ENCODE assay signal across 19 mouse cellular contexts in the genomic region with DNA sequence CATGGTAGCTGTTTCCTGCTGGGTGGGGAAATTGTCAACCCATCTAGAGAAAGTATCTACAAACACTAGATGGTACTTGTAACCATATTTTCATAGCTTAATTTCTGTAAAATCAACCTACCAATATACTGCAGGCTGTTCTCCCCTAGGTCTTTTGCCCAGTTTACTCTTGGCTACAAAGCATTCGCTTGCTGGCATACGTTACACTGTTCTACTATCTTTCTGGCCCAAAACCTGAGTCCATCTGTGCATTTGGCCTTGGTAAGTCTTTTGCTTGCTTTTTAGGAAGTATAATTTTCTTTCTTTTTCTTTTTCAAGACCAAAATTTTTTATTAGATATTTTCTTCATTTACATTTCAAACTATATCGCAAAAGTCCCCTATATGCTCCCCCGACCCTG.
"Had no signal": no experiment of that assay in that cellular context is flagged by ENCODE, and none has a peak within 500 bp of the region (broad histone marks: within the 10 kb centered on the region; RNA-seq: fewer than 3 reads in every experiment).

No protein-coding gene starts in this region.

- H3K27me3 ChIP-seq: midbrain, embryonic 12.5 days; neural tube, embryonic 13.5 days; neural tube, embryonic 15.5 days had no signal

- H3K9me3 ChIP-seq: midbrain, embryonic 10.5 days; midbrain, embryonic 12.5 days; neural tube, embryonic 13.5 days; neural tube, embryonic 15.5 days had no signal

- H3K4me2 ChIP-seq: lung, embryonic 14.5 days; midbrain, embryonic 12.5 days; neural tube, embryonic 13.5 days; neural tube, embryonic 15.5 days had no signal

- H3K27ac ChIP-seq: midbrain, embryonic 10.5 days; midbrain, embryonic 12.5 days; neural tube, embryonic 13.5 days; neural tube, embryonic 15.5 days had no signal

- H3K9ac ChIP-seq: lung, embryonic 14.5 days; midbrain, embryonic 12.5 days; neural tube, embryonic 13.5 days; neural tube, embryonic 15.5 days had no signal

- DNase-seq: lung, adult 18-20 months; lung, embryonic 14.5 days; lung, postnatal 10 days; lung, postnatal 4 days; midbrain, embryonic 14.5 days; retina, postnatal 1 day; right cerebral cortex, adult 18-20 months; right cerebral cortex, postnatal 25 days; right cerebral cortex, postnatal 4 days; spleen, adult 18-20 months; thymus, adult 18-20 months; thymus, postnatal 14 days; thymus, postnatal 36 days had no signal

- H3K4me1 ChIP-seq: neural tube, embryonic 15.5 days had no signal

- ATAC-seq: midbrain, embryonic 16.5 days had no signal

- H3K4me3 ChIP-seq: midbrain, embryonic 10.5 days; midbrain, embryonic 12.5 days; myocyte; neural tube, embryonic 13.5 days; neural tube, embryonic 15.5 days had no signal

- H3K36me3 ChIP-seq: midbrain, embryonic 10.5 days; midbrain, embryonic 12.5 days; neural tube, embryonic 13.5 days; neural tube, embryonic 15.5 days had no signal
